Mouse (Mus musculus) small intestine, adult 2 months (tissue): Measurements from ENCODE around the gene Smap1. TPM values are rescaled to one million over a fixed set of nuclear protein-coding genes. Genes with fewer than 3 reads are reported as not detected.

Experiments
- H3K27ac ChIP-seq: fragments of 200-500 bp; 2 replicates; pipeline ENCODE4 v1.5.1; 2012; ENCODE audit warnings: low read depth, low read length, control low read depth, inconsistent platforms; ENCODE audit not compliant: insufficient read depth
- H3K27me3 ChIP-seq: fragments of 200-500 bp; 2 replicates; pipeline ENCODE4 v1.6.1; 2012; ENCODE audit warnings: mild to moderate bottlenecking, moderate library complexity, low read length, inconsistent platforms; ENCODE audit not compliant: control insufficient read depth, insufficient read depth
- H3K36me3 ChIP-seq: fragments of 200-500 bp; 2 replicates; pipeline ENCODE4 v1.6.1; 2012; ENCODE audit warnings: mild to moderate bottlenecking, low read length, control low read depth, inconsistent platforms; ENCODE audit not compliant: control insufficient read depth, insufficient read depth
- H3K4me1 ChIP-seq: fragments of 200-500 bp; 2 replicates; pipeline ENCODE4 v1.6.1; 2012; ENCODE audit warnings: low read length, inconsistent platforms, mixed read lengths; ENCODE audit not compliant: control insufficient read depth, insufficient read depth, insufficient read length
- H3K4me3 ChIP-seq: fragments of 200-500 bp; 2 replicates; pipeline ENCODE4 v1.5.1; 2012; ENCODE audit warnings: low read depth, mild to moderate bottlenecking, control low read depth, inconsistent platforms, low read length, moderate library complexity
- CTCF ChIP-seq: fragments of 200-500 bp; IDR thresholded peaks from 2 replicates; pipeline ENCODE4 v1.5.1; 2012; ENCODE audit warnings: low read depth, mild to moderate bottlenecking, control low read depth, inconsistent platforms, low read length, moderate library complexity, mixed read lengths; ENCODE audit not compliant: insufficient replicate concordance, insufficient read length; ENCODE audit errors: extremely low read depth
- POLR2A ChIP-seq: fragments of 200-500 bp; IDR thresholded peaks from 2 replicates; pipeline ENCODE4 v1.6.1; 2012; ENCODE audit warnings: low read depth, mild to moderate bottlenecking, control low read depth, inconsistent platforms, low read length, moderate library complexity
- WGBS: fragments of 180-500 bp; shearing (Covaris S2); methylation state at CpG from one replicate; pipeline ENCODE4 v1.1.7; 2018; 5-methylcytosine and 5-hydroxymethylcytosine counted together
- polyA plus RNA-seq: library from polyadenylated mRNA; depleted of rRNA; stranded (reverse); fragments of >200 nt; gene quantifications from 2 replicates; pipeline ENCODE4 v1.2.3, GENCODE M21; 2012

The Smap1 gene
- polyA plus RNA-seq, 1 experiment = 46.3 TPM

DNA sequence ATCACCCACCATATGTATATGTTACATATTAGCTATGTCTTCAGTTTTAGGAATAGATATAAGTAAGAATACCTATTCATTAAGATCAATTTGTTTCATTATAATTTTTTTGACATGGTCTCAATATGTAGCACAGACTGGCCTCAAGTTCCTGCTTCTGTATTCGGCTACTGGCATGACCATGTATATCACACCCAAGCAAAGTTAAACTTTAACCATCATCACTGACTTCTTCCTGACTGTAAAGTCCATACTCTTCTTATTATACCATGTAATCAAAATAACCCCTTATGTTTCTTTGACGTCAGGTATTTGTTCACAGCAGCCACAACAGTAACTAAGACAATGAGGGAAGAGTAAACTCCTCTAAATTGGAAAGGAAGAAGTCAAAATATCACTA is 61.2 kb downstream of the Smap1 start:
- Histone ChIP-seq H3K36me3 (peaks cover 32% of the 10 kb centered on the region), H3K4me3 (no peak overlapping the region), H3K27ac (no peak overlapping the region), H3K4me1 (peaks cover 2% of the 10 kb centered on the region; the same call in 1 of the 2 replicates), H3K27me3 (no peaks in the 10 kb centered on the region)
- 31% methylated on average over 2 of the region's 2 CpGs for WGBS
- TF ChIP-seq CTCF (no peak), POLR2A (no peak)

GRCm38 (mm10) chr1:23855623-23856022 is 66.5 kb downstream of the Smap1 start:
- H3K4me3 ChIP-seq = no peak overlapping the region
- no peaks in the 10 kb centered on the region for H3K27me3 ChIP-seq
- H3K36me3 ChIP-seq = peaks cover 41% of the 10 kb centered on the region
- H3K4me1 ChIP-seq = peaks cover 1% of the 10 kb centered on the region; the same call in 1 of the 2 replicates
- TF ChIP-seq CTCF (no peak), POLR2A (no peak)
- WGBS = 93% methylated on average over 3 of the region's 3 CpGs
- no peak overlapping the region for H3K27ac ChIP-seq

- 77% methylated on average over 10 of the region's 10 CpGs for WGBS
- Histone ChIP-seq H3K4me1 (no peaks in the 10 kb centered on the region), H3K27me3 (no peaks in the 10 kb centered on the region), H3K4me3 (no peak overlapping the region), H3K36me3 (peaks cover 37% of the 10 kb centered on the region), H3K27ac (no peak overlapping the region)
- TF ChIP-seq POLR2A (no peak), CTCF (no peak)
Measured at GRCm38 (mm10) chr1:23846044-23846680, 76.0 kb downstream of the Smap1 start.

GRCm38 (mm10) chr1:23845007-23845406 is 77.1 kb downstream of the Smap1 start:
- Histone ChIP-seq H3K4me1 (no peaks in the 10 kb centered on the region), H3K27me3 (no peaks in the 10 kb centered on the region), H3K4me3 (no peak overlapping the region), H3K27ac (no peak overlapping the region), H3K36me3 (peaks cover 35% of the 10 kb centered on the region)
- 92% methylated on average over 10 of the region's 10 CpGs for WGBS
- TF ChIP-seq CTCF (no peak), POLR2A (no peak)

- 85% methylated on average over 7 of the region's 7 CpGs for WGBS
- Histone ChIP-seq H3K4me3 (no peak overlapping the region), H3K27ac (no peak overlapping the region), H3K4me1 (no peaks in the 10 kb centered on the region), H3K27me3 (no peaks in the 10 kb centered on the region), H3K36me3 (peaks cover 32% of the 10 kb centered on the region)
- TF ChIP-seq POLR2A = no peak
- no peak for TF ChIP-seq CTCF
Measured at GRCm38 (mm10) chr1:23843790-23844189, 78.3 kb downstream of the Smap1 start.

DNA sequence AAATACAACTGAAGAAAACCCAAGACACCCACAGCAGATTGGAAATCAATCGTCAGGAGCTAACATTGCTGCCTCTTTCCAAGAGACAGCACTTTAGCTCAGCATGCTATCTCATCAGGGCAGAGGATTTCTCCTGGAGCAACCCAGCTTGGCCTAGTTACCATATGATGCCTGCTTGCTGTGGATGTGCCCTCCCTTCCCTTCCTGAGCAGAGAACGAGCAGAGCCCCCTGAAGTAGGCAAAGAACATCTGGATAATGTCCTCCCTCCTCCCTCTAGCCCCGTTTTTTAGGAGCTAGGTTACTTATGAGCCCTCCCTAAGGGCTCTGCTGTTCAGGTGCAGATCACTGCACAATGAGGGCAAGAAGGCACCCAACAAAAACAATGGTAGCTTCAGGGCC is 79.5 kb downstream of the Smap1 start:
- no peak overlapping the region for H3K27ac ChIP-seq
- WGBS = 91% methylated on average over 3 of the region's 3 CpGs
- peaks cover 25% of the 10 kb centered on the region for H3K36me3 ChIP-seq
- no peak for TF ChIP-seq POLR2A
- TF ChIP-seq CTCF = no peak
- no peaks in the 10 kb centered on the region for H3K27me3 ChIP-seq
- H3K4me1 ChIP-seq = no peaks in the 10 kb centered on the region
- no peak overlapping the region for H3K4me3 ChIP-seq

GRCm38 (mm10) chr1:23840924-23841323 is 81.2 kb downstream of the Smap1 start:
- no peaks in the 10 kb centered on the region for H3K4me1 ChIP-seq
- H3K36me3 ChIP-seq = peaks cover 13% of the 10 kb centered on the region
- H3K27ac ChIP-seq = no peak overlapping the region
- TF ChIP-seq CTCF (no peak), POLR2A (no peak)
- H3K4me3 ChIP-seq = no peak overlapping the region
- H3K27me3 ChIP-seq = no peaks in the 10 kb centered on the region
